Mouse (Mus musculus): ENCODE data around the gene Gm21985.
"Not testable (repeated sequence)": the region's sequence is repeated elsewhere in the genome, so short reads cannot be mapped to it uniquely, and the experiment has no call there.

The Gm21985 gene

GRCm38 (mm10) chr2:112393958-112394357 is 127.8 kb downstream of the Gm21985 start:
- no peak for DNase-seq

DNA sequence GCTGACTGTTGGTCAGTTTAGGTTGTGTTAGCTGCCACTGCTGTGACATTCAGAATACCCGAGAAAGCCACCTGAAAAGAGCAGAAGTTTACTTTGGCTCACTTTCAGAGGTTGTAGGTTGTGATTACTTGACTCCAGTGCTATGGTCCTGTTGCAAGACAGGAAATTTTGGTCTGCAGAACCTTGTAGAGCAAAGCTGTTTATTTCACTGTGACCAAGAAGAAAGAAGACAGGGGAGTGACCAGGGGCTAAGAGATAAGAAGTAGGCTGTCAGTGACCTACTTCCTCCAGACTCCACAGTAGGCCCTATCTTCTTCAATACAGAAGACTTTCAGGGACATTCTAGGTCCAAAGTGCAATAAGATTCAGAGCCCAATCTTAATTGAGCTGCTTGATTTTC is 130.5 kb downstream of the Gm21985 start:
- no peak for DNase-seq

GRCm38 (mm10) chr2:112407030-112407429 is 140.9 kb downstream of the Gm21985 start:
- DNase-seq = no peak

GRCm38 (mm10) chr2:112425308-112425707 is 159.2 kb downstream of the Gm21985 start:
- no peak for DNase-seq

DNA sequence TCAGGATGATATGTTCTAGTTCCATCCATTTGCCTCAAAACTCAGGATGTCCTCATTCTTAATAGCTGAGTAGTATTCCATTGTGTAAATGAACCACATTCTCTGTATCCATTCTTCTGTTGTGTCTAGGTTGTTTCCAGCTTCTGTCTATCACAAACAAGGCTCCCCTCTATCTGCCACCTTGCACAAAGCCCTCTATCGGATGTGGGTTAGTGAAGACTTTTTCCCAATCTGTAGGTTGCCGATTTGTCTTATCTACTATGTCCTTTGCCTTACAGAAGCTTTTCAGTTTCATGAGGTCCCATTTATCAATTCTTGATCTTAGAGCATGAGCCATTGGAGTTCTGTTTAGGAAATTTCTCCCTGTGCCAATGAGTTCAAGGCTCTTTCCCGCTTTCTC is 162.4 kb downstream of the Gm21985 start:
- DNase-seq = not testable (repeated sequence)

- no peak for DNase-seq
Observed at GRCm38 (mm10) chr2:112429665-112430064, 163.6 kb downstream of the Gm21985 start.

DNA sequence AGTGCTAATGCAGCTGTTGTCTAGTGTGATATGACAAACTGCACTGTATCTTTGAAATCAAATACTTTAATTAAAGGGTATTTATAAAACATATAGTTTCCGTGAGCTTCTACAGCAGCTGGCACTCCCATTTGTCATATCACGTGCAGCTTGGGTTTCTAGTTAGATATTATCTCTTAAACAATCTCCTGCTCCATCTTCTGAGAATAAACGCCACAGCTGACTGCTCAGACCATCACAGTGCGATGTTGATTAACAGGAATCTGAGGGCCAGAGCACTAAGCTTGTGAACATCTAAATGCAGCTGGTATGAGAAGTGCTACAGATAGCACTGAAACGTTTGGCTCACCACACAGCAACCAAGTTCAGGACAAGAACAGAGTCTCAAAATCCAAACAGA is 164.3 kb downstream of the Gm21985 start:
- DNase-seq = no peak

GRCm38 (mm10) chr2:112432523-112432922 is 166.4 kb downstream of the Gm21985 start:
- DNase-seq = no peak

- no peak for DNase-seq
Observed at GRCm38 (mm10) chr2:112433359-112433758, 167.2 kb downstream of the Gm21985 start.

- no peak for DNase-seq
Observed at GRCm38 (mm10) chr2:112436292-112436691, 170.2 kb downstream of the Gm21985 start.

DNA sequence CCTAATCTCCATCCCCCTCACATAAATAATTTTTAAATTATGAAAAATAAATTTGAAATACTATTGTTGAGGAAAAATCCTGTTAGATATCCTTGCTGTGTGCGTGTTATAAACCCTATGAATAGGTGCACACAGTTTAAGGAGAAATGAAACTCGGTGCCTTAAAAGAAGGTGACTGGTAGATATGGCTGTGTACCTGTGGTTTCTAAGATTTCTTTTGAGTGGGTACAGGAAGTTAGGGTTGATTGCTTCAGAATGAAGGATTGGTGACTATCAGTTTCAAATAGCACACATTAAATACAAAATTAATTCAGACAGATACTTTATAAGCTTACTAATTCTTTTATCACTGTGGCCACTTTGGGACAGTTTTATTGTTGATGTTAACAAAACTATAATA is 171.5 kb downstream of the Gm21985 start:
- DNase-seq = no peak

DNA sequence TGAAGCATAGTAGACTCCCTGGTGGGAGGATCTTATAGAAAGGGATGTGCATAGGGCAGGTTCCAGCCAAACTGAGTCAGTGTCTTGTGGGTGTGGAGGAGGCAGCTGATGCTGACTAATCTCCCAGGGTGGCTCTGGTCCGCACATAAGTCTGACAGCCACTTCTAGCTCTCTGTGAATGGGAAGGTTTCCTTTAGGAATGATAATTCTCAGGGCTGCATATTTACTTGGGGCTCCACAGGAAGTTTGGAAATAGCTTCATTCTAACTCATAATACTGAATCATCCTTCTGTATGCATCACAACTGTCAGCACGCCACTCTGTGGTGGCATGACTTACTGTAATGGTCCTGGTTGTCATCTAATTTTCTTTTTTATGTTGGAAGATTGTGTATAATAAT is 177.4 kb downstream of the Gm21985 start:
- no peak for DNase-seq

DNA sequence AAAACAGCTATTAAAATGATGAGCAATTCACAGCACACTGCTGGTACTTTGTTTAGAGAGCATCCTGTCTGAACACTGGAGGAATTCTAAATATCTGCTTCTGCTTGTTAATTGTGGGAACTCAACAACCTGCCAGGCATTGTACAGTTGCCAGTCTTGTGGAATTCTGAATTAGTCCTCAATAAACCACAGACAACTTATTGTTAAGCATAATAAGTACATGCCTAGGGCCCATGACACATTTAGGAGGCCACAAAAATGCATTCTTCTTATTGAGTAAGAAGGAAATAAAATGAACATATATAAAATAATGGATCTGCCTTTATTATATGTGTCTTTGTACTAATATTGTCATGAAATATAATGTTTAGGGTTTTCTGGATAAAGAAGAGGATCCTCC is 179.4 kb downstream of the Gm21985 start:
- no peak for DNase-seq

DNA sequence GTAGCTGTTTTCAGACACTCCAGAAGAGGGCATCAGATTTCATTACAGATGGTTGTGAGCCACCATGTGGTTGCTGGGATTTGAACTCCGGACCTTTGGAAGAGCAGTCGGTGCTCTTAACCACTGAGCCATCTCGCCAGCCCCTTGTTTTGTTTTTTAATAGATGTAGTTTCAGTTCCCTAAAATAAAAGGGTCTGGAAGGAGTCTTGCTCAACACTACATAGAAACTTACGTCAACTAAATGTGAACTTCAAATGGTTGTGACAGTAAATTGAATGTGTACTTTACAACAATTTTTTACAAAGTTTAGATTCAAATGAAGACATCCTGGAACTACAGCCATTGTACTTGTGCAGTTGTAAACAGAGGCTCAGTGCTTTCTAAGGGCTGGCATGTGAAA is 181.9 kb downstream of the Gm21985 start:
- not testable (repeated sequence) for DNase-seq

DNA sequence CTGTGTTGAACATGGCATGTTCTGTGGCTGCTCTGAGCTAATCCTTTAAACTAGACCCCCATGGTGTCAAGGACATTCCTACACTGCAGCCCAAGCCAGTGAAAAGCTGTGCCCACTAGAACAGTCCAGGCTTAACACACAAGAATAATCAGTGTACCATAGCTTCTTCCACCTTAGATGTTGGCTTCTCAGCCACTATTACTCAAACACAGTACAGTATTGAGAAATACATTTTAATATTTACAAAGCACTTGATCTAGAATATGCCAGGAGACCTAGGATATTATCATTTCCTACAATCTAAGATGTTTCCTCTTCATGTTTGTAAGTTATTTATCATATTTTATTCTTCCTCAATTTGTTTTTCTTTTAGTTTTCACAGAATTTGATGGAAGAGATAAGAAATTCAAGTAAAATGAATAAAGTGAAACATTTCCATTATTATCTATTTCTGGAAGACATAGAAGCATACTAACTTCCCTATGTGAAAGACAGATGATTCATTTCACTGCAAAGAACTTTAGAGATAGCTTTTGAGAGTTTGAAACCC is 182.5 kb downstream of the Gm21985 start:
- DNase-seq = no peak

- DNase-seq = peak; percentile 20 to 24
Observed at GRCm38 (mm10) chr2:112449597-112450296, 183.6 kb downstream of the Gm21985 start.

DNA sequence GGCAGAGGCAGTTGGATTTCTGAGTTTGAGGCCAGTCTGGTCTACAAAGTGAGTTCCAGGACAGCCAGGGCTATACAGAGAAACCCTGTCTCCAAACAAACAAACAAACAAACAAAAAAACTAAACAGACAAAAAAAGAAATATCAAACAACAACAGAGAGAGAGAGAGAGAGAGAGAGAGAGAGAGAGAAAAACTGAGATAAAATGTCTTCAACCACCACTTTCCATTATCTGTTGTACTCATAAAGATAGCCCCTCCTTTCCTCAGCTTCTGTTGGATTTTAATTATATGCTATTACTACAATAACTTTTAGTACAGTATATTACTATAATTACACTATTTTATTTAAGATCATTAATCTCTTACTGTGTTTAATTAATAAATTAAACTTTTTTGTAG is 186.4 kb downstream of the Gm21985 start:
- not testable (repeated sequence) for DNase-seq

- no peak for DNase-seq
Observed at GRCm38 (mm10) chr2:112454125-112454861, 188.2 kb downstream of the Gm21985 start.

GRCm38 (mm10) chr2:112454862-112455564 is 188.9 kb downstream of the Gm21985 start, which contains the start of gene Emc7:
Emc7 (plus strand) TSS chr2:112454997.
- DNase-seq = peak; percentile 98 to 99

All from cerebellum, postnatal 36 days (tissue).